Mouse (Mus musculus) midbrain, embryonic 14.5 days (tissue): Measurements from ENCODE around the gene Pld3. TPM values are rescaled to one million over a fixed set of nuclear protein-coding genes. Genes with fewer than 3 reads are reported as not detected.
A peak's percentile ranks its signal among the peaks of the same experiment; 100 is the strongest.

Experiments used
- ATAC-seq: fragments of 200-750 bp; cut with Nextera tagmentation; 2 replicates; pipeline ENCODE4 v1.8.0; 2017; ENCODE audit warnings: moderate number of reproducible peaks, moderate library complexity; ENCODE audit not compliant: low FRiP score, low TSS enrichment
- DNase-seq: peaks from one replicate; pipeline ENCODE4 v3.0.0-alpha.2; 2015
- H3K27ac ChIP-seq: fragments of 300-500 bp; sonication (generic); replicated peaks from 2 replicates; pipeline ENCODE4 v1.5.1; 2014; ENCODE audit warnings: mild to moderate bottlenecking, low read depth, low read length, moderate library complexity
- H3K27me3 ChIP-seq: fragments of 300-500 bp; sonication (generic); 2 replicates; pipeline ENCODE4 v1.6.1; 2014; ENCODE audit warnings: low read length, control low read depth, mixed read lengths; ENCODE audit not compliant: control insufficient read depth, insufficient read depth
- H3K36me3 ChIP-seq: fragments of 300-500 bp; sonication (generic); 2 replicates; pipeline ENCODE4 v1.6.1; 2014; ENCODE audit warnings: low read length, control low read depth; ENCODE audit not compliant: control insufficient read depth, insufficient read depth
- H3K4me1 ChIP-seq: fragments of 300-500 bp; sonication (generic); 2 replicates; pipeline ENCODE4 v1.6.1; 2014; ENCODE audit warnings: mild to moderate bottlenecking, antibody characterized with exemption, low read length, control low read depth; ENCODE audit not compliant: control insufficient read depth, insufficient read depth
- H3K4me2 ChIP-seq: fragments of 300-500 bp; sonication (generic); 2 replicates; pipeline ENCODE4 v1.6.1; 2014; ENCODE audit warnings: mild to moderate bottlenecking, low read length, moderate library complexity
- H3K4me3 ChIP-seq: fragments of 300-500 bp; sonication (generic); replicated peaks from 2 replicates; pipeline ENCODE4 v1.5.1; 2014; ENCODE audit warnings: low read depth, low read length
- H3K9ac ChIP-seq: fragments of 300-500 bp; sonication (generic); replicated peaks from 2 replicates; pipeline ENCODE4 v1.6.1; 2014; ENCODE audit warnings: mild to moderate bottlenecking, low read length, moderate library complexity
- H3K9me3 ChIP-seq: fragments of 300-500 bp; sonication (generic); 2 replicates; pipeline ENCODE4 v1.6.1; 2016; ENCODE audit warnings: low read length, control low read depth, mixed read lengths; ENCODE audit not compliant: control insufficient read depth
- WGBS: fragments of 180-500 bp; shearing (Covaris S2); extraction: QIAGEN DNeasy Blood & Tissue Kit; methylation state at CpG from one replicate; pipeline ENCODE4 v1.1.7; 2014; 5-methylcytosine and 5-hydroxymethylcytosine counted together
- polyA plus RNA-seq: library from polyadenylated mRNA; unstranded; fragments of >200 nt; fragmentation: Nextera tagmentation; extraction: Ambion mirVana; gene quantifications from 2 replicates; pipeline ENCODE4 v1.2.1, GENCODE M21; 2014

The Pld3 gene
- 114 and 134 TPM in 2 replicates for polyA plus RNA-seq

- Histone ChIP-seq H3K9ac (peak within 1 kb of the TSS; percentile 61), H3K4me2 (peak within 1 kb of the TSS; percentile 75), H3K36me3 (peaks cover 9% of the 10 kb centered on the region), H3K27ac (peak within 1 kb of the TSS; percentile 62), H3K27me3 (no peaks in the 10 kb centered on the region), H3K4me1 (peaks cover 7% of the 10 kb centered on the region; the same call in 1 of the 2 replicates), H3K4me3 (peak within 1 kb of the TSS; percentile 64), H3K9me3 (no peaks in the 10 kb centered on the region)
- WGBS: under 1% methylated on average over 41 of the region's 41 CpGs
- DNase-seq (peak; percentile 96), ATAC-seq (peak; percentile 99)
Observed at GRCm38 (mm10) chr7:27552931-27553513, at the start of gene Pld3, which contains the start of gene 2310022A10Rik. Pld3 (minus strand) TSS chr7:27553218. 2310022A10Rik (plus strand) TSS chr7:27553233.

GRCm38 (mm10) chr7:27602161-27602560, 49.1 kb upstream of the Pld3 start:
- 85% methylated on average over 2 of the region's 2 CpGs for WGBS
- no peaks in the 10 kb centered on the region for H3K36me3 ChIP-seq
- ATAC-seq (no peak), DNase-seq (no peak)
- H3K27ac ChIP-seq: no peak overlapping the region
- H3K9me3 ChIP-seq: no peaks in the 10 kb centered on the region
- H3K27me3 ChIP-seq: no peaks in the 10 kb centered on the region
- no peak overlapping the region for H3K4me2 ChIP-seq
- no peak overlapping the region for H3K4me3 ChIP-seq
- no peak overlapping the region for H3K9ac ChIP-seq
- H3K4me1 ChIP-seq: 0 out of 2 replicates have a peak, but pooled peaks cover 8% of the 10 kb centered on the region

- WGBS: 84% methylated on average over 4 of the region's 4 CpGs
- DNase-seq (no peak), ATAC-seq (no peak)
- H3K4me3 ChIP-seq: no peak overlapping the region
- H3K4me1 ChIP-seq: peaks cover 9% of the 10 kb centered on the region; the same call in 1 of the 2 replicates
- H3K36me3 ChIP-seq: no peaks in the 10 kb centered on the region
- H3K4me2 ChIP-seq: no peak overlapping the region
- no peak overlapping the region for H3K27ac ChIP-seq
- H3K9ac ChIP-seq: no peak overlapping the region
- H3K9me3 ChIP-seq: no peaks in the 10 kb centered on the region
- no peaks in the 10 kb centered on the region for H3K27me3 ChIP-seq
Observed at GRCm38 (mm10) chr7:27601628-27602027, 48.6 kb upstream of the Pld3 start.

GRCm38 (mm10) chr7:27598053-27598452, 45.0 kb upstream of the Pld3 start:
- Histone ChIP-seq H3K27ac (no peak overlapping the region), H3K9me3 (no peaks in the 10 kb centered on the region), H3K4me1 (peaks cover 19% of the 10 kb centered on the region), H3K27me3 (no peaks in the 10 kb centered on the region), H3K4me3 (no peak overlapping the region), H3K4me2 (no peak overlapping the region), H3K36me3 (0 out of 2 replicates have a peak, but pooled peaks cover 4% of the 10 kb centered on the region), H3K9ac (no peak overlapping the region)
- no peak for ATAC-seq
- WGBS: 84% methylated on average over 7 of the region's 7 CpGs
- no peak for DNase-seq

GRCm38 (mm10) chr7:27596586-27597503, 43.8 kb upstream of the Pld3 start:
- Histone ChIP-seq H3K9ac (0 out of 2 replicates have a peak overlapping the region, but pooled peaks have one; percentile 9), H3K4me1 (peaks cover 25% of the 10 kb centered on the region), H3K27ac (peak overlapping the region; percentile 32; the same call in 1 of the 2 replicates), H3K4me2 (no peak overlapping the region), H3K4me3 (0 out of 2 replicates have a peak overlapping the region, but pooled peaks have one; percentile 0), H3K36me3 (0 out of 2 replicates have a peak, but pooled peaks cover 4% of the 10 kb centered on the region), H3K9me3 (no peaks in the 10 kb centered on the region), H3K27me3 (no peaks in the 10 kb centered on the region)
- ATAC-seq (no peak), DNase-seq (peak; percentile 6)
- 40% methylated on average over 10 of the region's 10 CpGs for WGBS

GRCm38 (mm10) chr7:27592934-27593645, 40.1 kb upstream of the Pld3 start:
- no peak overlapping the region for H3K27ac ChIP-seq
- ATAC-seq (no peak), DNase-seq (no peak)
- peaks cover 17% of the 10 kb centered on the region for H3K4me1 ChIP-seq
- 0 out of 2 replicates have a peak, but pooled peaks cover 4% of the 10 kb centered on the region for H3K36me3 ChIP-seq
- peak overlapping the region; percentile 81 for H3K4me2 ChIP-seq
- 76% methylated on average over 12 of the region's 12 CpGs for WGBS
- H3K9ac ChIP-seq: peak overlapping the region; percentile 84
- no peaks in the 10 kb centered on the region for H3K9me3 ChIP-seq
- H3K27me3 ChIP-seq: no peaks in the 10 kb centered on the region
- peak overlapping the region; percentile 72 for H3K4me3 ChIP-seq

- WGBS: 2% methylated on average over 17 of the region's 17 CpGs
- H3K4me3 ChIP-seq: peak overlapping the region; percentile 72
Observed at GRCm38 (mm10) chr7:27592217-27592929, 39.4 kb upstream of the Pld3 start.

More at GRCm38 (mm10) chr7:27592217-27592929, 39.4 kb upstream of the Pld3 start:
- H3K27ac ChIP-seq: peak overlapping the region; percentile 99
- ATAC-seq: peak; percentile 70
- peaks cover 17% of the 10 kb centered on the region for H3K4me1 ChIP-seq
- DNase-seq: no peak
- no peaks in the 10 kb centered on the region for H3K9me3 ChIP-seq
- H3K27me3 ChIP-seq: no peaks in the 10 kb centered on the region
- H3K36me3 ChIP-seq: 0 out of 2 replicates have a peak, but pooled peaks cover 4% of the 10 kb centered on the region
- peak overlapping the region; percentile 81 for H3K4me2 ChIP-seq
- H3K9ac ChIP-seq: peak overlapping the region; percentile 84
